Mouse (Mus musculus): Measurements from ENCODE around the gene Msantd2. TPM values are rescaled to one million over a fixed set of nuclear protein-coding genes. Genes with fewer than 3 reads are reported as not detected.
A peak's percentile ranks its signal among the peaks of the same experiment; 100 is the strongest.

Msantd2 gene
- polyA plus RNA-seq, 1 experiment from 2014 or later, result 33.1 TPM

DNA sequence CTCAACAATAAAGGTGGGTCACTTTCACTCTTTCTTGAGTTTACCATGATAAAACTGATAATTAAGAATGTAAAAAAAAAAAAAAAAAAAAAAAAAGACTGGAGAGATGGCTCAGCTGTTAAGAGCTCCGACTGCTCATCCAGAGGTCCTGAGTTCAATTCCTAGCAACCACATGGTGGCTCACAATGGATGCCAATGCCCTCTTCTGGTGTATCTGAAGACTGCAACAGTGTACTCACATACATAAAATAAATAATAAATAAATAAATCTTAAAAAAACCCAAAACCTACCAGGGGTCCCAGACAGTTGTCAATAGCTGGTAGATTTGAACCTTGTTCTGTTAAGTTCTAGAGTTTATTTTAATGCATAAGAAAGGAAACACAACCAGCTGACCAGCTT, 57.8 kb downstream of the Msantd2 start:
- ChIA-PET POLR2A (no interaction called here), CTCF (interaction anchor here (1.1 to 1.6 kb wide), 7 partner anchors 10 to 116 kb away, joined by 3 to 7 read pairs (median 3); no protein-coding TSS in a partner anchor)
- in situ Hi-C loops (cut with MboI; ENCODE audit: low pct_unique_long_range_greater_than_20kb), result no loop called here
- DNase-seq (ENCODE audit: low read depth, low spot score), result no peak
- H3K27me3 ChIP-seq, result peaks cover 3% of the 10 kb centered on the region
- no peak for ATAC-seq
- no peak for TF ChIP-seq CTCF (IDR thresholded peaks at IDR 0.05)

DNA sequence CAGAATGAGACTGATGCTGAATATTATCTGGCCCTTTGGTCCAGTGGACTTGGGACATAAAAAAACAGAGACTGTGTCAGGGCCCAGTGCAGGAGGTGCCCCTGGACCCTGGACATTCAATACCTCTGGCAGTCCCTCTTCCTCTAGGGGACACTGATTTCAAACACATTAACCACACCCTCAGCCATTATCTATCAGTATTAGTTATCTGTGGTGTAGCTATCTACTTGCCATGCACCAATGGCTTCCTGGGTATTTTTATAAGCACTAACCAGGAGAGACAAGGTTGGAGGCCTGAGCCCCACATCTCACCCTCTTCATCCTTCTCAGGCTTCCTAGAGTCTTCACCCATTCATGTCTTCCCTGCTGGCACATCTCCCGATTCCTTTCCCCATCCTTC, 61.3 kb downstream of the Msantd2 start:
- in situ Hi-C loops (cut with MboI; ENCODE audit: low pct_unique_long_range_greater_than_20kb), result no loop called here
- TF ChIP-seq CTCF (IDR thresholded peaks at IDR 0.05), result no peak
- DNase-seq (ENCODE audit: low read depth, low spot score) (no peak), ATAC-seq (no peak)
- ChIA-PET CTCF (interaction anchor here (0.9 to 1.1 kb wide), 2 partner anchors 10 to 11 kb away, joined by 3 read pairs; partner anchors contain the start of gene Vsig2), POLR2A (interaction anchor here (1.1 kb wide), 1 partner anchor 20 kb away, joined by 4 read pairs; no protein-coding TSS in a partner anchor)
- peaks cover 13% of the 10 kb centered on the region for H3K27me3 ChIP-seq

DNA sequence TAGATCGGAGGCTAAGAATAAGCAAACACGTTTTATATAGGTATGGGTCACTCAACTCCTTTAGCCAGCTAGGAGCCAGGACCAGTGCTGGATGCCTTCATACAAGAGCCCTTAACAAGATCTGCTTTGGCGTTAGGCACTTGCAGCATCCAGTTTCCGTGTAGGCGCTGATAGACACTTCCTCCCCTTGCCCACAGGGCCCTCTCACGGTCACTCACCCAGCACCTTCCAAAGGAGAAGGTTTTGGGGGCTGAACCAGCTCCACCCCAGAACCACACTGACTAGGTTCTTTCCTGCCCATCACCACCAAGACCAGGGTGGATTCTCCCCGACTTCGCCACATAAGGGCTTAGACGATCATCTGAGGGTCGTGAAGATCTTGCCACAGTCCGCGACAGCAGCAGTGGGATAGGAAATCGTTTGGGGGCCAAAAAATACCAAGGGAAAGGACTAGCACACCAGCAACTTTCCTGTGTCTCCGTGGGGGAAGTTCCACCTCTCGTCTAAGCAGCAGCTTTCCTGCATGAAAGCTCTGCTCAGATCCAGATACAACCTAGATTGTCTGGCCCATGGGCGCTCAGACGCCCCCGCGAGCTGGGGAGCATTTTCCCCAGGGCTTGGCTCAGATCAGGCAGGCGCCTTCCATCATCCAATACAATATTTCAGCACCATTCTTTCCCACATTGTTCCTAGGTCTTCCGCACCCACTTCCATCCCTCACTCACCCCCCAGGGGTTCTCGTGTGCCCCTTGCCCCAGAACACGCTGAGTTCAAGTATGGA, 62.8 kb downstream of the Msantd2 start:
- ATAC-seq, result no peak
- H3K27me3 ChIP-seq, result peaks cover 28% of the 10 kb centered on the region
- no peak for TF ChIP-seq CTCF (IDR thresholded peaks at IDR 0.05)

DNA sequence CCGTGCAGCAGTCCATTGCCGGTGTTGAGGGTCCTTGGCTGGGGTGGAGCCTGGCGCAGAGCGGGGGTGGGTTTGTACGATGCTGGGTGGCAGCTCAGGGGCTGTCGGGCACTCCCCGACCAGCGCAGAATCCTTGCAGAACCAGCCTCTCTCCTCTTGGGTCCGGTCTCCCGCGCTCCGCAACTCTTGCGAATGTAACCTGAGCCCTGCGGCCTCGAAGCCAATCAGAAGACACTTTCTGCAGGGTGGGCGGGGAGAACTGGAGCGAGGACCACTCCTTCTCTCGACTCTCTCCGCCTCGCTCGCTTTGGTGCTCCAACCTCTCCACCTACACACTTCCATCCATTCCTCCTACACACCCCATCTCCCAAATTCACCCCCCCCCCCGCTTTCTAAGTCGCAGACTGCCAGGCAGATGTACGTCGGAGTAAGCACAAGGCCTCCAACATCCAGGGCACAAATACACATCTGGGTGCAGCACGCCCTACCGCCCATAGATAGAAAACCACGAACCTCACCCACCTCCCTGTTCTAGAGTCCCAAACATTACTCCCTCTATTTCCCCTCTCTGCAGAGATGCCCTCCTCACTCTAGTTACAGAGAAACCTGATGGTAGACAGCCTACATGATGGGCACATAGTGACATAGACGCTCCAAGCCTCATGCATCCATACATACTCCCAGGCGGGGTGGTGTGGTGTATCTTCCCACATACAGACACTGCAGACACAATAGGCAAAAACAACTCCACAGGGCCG, 63.6 kb downstream of the Msantd2 start, which contains the start of gene Nrgn:
Gene Nrgn, minus strand, starts transcription at position 369 of the 758 bp plus-strand sequence.
- ChIA-PET POLR2A (no interaction called here), CTCF (no interaction called here)
- ATAC-seq, result peak; percentile 92
- no peak for DNase-seq (ENCODE audit: low read depth, low spot score)
- H3K27me3 ChIP-seq, result peaks cover 36% of the 10 kb centered on the region
- TF ChIP-seq CTCF (IDR thresholded peaks at IDR 0.05), result no peak
- in situ Hi-C loops (cut with MboI; ENCODE audit: low pct_unique_long_range_greater_than_20kb), result no loop called here

More for the DNA sequence above, 62.8 kb downstream of the Msantd2 start:
- ChIA-PET CTCF (no interaction called here), POLR2A (interaction anchor here (1.1 kb wide), 1 partner anchor 18 kb away, joined by 4 read pairs; no protein-coding TSS in a partner anchor)
- in situ Hi-C loops (cut with MboI; ENCODE audit: low pct_unique_long_range_greater_than_20kb), result no loop called here
- DNase-seq (ENCODE audit: low read depth, low spot score), result no peak

DNA sequence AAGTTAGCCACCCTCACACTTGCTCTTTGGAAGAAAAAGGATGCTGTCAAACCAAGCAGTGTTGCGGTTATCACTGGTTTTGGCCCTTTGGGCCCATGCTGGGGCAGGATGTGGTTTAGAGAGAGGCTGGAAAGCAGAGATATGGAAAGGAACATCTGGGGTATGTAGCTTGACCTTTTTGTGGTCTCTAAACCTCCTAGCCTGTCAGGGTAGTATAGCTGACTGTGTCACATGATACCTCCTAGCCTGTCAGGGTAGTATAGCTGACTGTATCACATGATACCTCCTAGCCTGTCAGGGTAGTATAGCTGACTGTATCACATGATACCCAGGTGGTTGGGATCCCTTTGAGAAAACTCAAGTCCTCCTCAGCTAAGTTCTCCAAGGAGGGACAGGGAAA, 65.2 kb downstream of the Msantd2 start:
- ChIA-PET POLR2A (no interaction called here), CTCF (interaction anchor here (1.3 kb wide), 1 partner anchor 122 kb away, joined by 3 read pairs; no protein-coding TSS in a partner anchor)
- DNase-seq (ENCODE audit: low read depth, low spot score) (no peak), ATAC-seq (no peak)
- peaks cover 36% of the 10 kb centered on the region for H3K27me3 ChIP-seq
- in situ Hi-C loops (cut with MboI; ENCODE audit: low pct_unique_long_range_greater_than_20kb), result no loop called here
- TF ChIP-seq CTCF (IDR thresholded peaks at IDR 0.05), result no peak

DNA sequence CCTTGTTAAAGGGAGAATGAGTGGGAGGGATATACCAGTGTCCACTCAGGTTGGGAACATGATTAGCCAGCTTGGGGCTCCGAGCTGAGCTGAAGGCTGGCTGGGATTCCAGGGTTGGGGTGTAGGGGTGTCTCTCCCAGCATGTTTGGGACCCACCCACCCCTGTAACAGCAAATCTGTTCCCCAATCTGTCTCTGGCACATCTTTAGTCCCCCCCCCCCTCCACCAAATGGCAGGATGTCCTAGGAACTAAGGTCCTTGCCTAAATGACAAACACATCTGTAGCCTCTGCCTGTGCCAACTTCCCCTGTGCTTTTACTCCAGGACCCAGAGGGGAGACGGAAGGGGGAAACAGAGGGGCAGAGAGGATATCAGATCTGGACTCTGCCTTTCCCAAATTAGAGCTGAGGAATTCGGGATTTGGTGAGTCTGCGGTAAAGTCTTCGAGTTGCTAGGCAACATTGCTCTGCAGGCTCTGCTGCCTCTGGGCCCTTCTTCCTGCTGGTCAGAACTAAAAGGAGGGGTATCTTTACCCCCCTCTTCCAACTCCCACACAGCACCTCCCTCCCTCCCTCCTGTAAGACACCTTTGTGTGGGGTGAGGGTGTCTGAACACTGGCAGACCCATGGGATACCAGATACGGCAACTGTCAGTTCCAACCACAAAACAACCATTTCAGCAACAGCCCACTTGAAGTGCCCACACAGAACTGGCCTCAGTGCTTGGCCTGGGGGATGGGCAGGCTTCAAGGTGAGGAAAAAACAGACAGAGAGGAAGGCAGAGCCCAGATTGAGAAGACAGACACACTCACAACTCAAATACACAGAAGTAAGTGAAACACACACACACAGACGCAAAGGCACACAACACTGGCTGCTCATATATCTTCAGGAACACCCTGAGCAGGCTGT, 66.0 kb downstream of the Msantd2 start, which contains the start of gene Siae:
Gene Siae, plus strand, starts transcription at position 861 of the 911 bp plus-strand sequence.
- CTCF ChIA-PET, result interaction anchor here (0.8 to 1.3 kb wide), 3 partner anchors 14 to 123 kb away, joined by 3 read pairs; no protein-coding TSS in a partner anchor
- in situ Hi-C loops (cut with MboI; ENCODE audit: low pct_unique_long_range_greater_than_20kb), result no loop called here
- POLR2A ChIA-PET, result no interaction called here
- no peak for TF ChIP-seq CTCF (IDR thresholded peaks at IDR 0.05)
- ATAC-seq (no peak), DNase-seq (ENCODE audit: low read depth, low spot score) (no peak)
- H3K27me3 ChIP-seq, result peaks cover 40% of the 10 kb centered on the region

DNA sequence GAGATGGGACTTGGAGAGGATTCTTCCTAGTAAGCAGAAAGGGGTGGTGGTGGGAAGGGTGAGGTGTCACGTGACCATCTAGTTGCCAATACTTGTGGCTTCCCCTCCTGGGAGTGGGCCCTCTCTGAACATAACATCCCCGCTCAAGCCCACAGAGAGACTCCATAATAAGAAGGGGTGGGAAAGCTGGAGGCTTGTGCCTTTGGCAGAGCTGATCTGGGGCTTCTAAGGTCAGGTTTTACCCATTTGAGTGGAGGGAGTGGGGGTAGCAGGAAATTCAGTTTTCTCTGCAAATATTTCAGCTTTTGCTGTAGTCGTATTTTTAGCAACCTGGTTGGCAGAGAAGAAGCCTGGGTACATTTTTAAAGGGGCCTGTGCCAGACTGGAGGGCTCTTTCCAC, 67.2 kb downstream of the Msantd2 start:
- no peak for TF ChIP-seq CTCF (IDR thresholded peaks at IDR 0.05)
- no peak for ATAC-seq
- peaks cover 45% of the 10 kb centered on the region for H3K27me3 ChIP-seq
- CTCF ChIA-PET, result interaction anchor here (0.8 to 1.2 kb wide), 3 partner anchors 9 to 21 kb away, joined by 3 read pairs; no protein-coding TSS in a partner anchor
- in situ Hi-C loops (cut with MboI; ENCODE audit: low pct_unique_long_range_greater_than_20kb), result no loop called here
- POLR2A ChIA-PET, result interaction anchor here (0.5 kb wide), 1 partner anchor 73 kb away, joined by 3 read pairs; no protein-coding TSS in a partner anchor
- DNase-seq (ENCODE audit: low read depth, low spot score), result no peak

DNA sequence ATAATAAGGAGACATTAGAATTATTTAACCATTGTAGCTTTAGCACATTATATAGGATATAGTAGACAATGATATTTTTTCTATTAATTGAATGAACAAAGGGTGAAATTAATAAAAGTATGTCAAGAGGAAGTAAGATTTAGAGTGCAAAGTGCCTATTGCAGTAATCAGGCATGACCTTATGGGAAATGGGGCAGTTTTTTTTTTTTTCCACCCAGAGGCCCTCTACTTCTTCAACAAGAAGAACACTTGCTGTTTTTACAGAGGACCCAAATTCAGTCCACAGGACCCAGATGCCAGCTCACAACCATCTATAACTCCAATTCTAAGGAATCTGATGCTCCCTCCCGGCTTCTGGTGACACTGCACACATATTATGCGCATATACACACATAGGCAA, 71.5 kb downstream of the Msantd2 start:
- DNase-seq (ENCODE audit: low read depth, low spot score) (no peak), ATAC-seq (no peak)
- CTCF ChIA-PET, result interaction anchor here (0.6 to 2.5 kb wide), 4 partner anchors 10 to 183 kb away, joined by 3 to 7 read pairs (median 3); no protein-coding TSS in a partner anchor
- peaks cover 51% of the 10 kb centered on the region for H3K27me3 ChIP-seq
- POLR2A ChIA-PET, result no interaction called here
- no peak for TF ChIP-seq CTCF (IDR thresholded peaks at IDR 0.05)
- in situ Hi-C loops (cut with MboI; ENCODE audit: low pct_unique_long_range_greater_than_20kb), result no loop called here

DNA sequence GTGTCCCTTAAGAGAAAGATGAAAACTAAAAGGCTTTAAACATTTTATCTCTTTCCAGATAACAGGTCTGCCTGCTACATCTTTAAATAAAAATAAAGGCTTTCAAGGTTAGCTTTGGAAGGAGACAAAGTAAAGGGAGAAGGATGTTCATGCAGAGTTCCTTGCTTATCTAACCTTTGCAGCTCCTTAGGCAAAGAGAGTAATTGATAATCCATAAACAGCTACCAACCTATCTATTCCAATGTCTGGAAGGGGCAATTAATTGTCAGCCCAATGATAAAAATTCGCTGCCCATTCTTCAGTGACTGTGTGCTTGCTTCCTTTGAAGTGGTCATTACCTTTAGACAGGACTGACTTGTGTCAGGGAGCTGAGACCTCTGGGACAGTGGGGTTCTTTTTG, 74.7 kb downstream of the Msantd2 start:
- POLR2A ChIA-PET, result no interaction called here
- DNase-seq (ENCODE audit: low read depth, low spot score) (no peak), ATAC-seq (no peak)
- CTCF ChIA-PET, result interaction anchor here (1.1 to 1.3 kb wide), 2 partner anchors 17 to 101 kb away, joined by 3 to 5 read pairs; no protein-coding TSS in a partner anchor
- no peak for TF ChIP-seq CTCF (IDR thresholded peaks at IDR 0.05)
- peaks cover 45% of the 10 kb centered on the region for H3K27me3 ChIP-seq
- in situ Hi-C loops (cut with MboI; ENCODE audit: low pct_unique_long_range_greater_than_20kb), result no loop called here

Measured in Patski (cell line).